Mouse (Mus musculus): ENCODE results near the gene Fam168a. TPM values are rescaled to one million over a fixed set of nuclear protein-coding genes. Genes with fewer than 3 reads are reported as not detected.

Gene Fam168a
- polyA plus RNA-seq, 1 experiment from 2014 or later, result 118 TPM

GRCm38 (mm10) chr7:100767568-100767967 lies 61.1 kb downstream of the Fam168a start:
- Histone ChIP-seq H3K4me2 (ENCODE audit: low read length) (no peak overlapping the region), H3K4me1 (replicated peaks; ENCODE audit: control insufficient read depth, insufficient read depth, low read length) (peaks cover 4% of the 10 kb centered on the region)

GRCm38 (mm10) chr7:100768009-100768408 lies 61.6 kb downstream of the Fam168a start:
- no peak overlapping the region for H3K27ac ChIP-seq (ENCODE audit: low read length)
- H3K4me2 ChIP-seq (ENCODE audit: low read length), result no peak overlapping the region
- no peak overlapping the region for H3K9ac ChIP-seq (replicated peaks; ENCODE audit: low read depth, low read length)
- WGBS, result 93% methylated on average over 3 of the region's 3 CpGs
- no peak overlapping the region for H3K4me3 ChIP-seq (replicated peaks; ENCODE audit: low read length)
- no peaks in the 10 kb centered on the region for H3K27me3 ChIP-seq (replicated peaks; ENCODE audit: control insufficient read depth, insufficient read depth, low read length)
- ATAC-seq, result no peak
- 0 out of 2 replicates have a peak, but pooled peaks cover 2% of the 10 kb centered on the region for H3K36me3 ChIP-seq (ENCODE audit: control insufficient read depth, insufficient read depth)
- H3K9me3 ChIP-seq (ENCODE audit: control insufficient read depth, low read length), result no peaks in the 10 kb centered on the region
- H3K4me1 ChIP-seq (replicated peaks; ENCODE audit: control insufficient read depth, insufficient read depth, low read length), result no peaks in the 10 kb centered on the region; the same call in 1 of the 2 replicates

More at GRCm38 (mm10) chr7:100767568-100767967, 61.1 kb downstream of the Fam168a start:
- no peak overlapping the region for H3K9ac ChIP-seq (replicated peaks; ENCODE audit: low read depth, low read length)
- H3K9me3 ChIP-seq (ENCODE audit: control insufficient read depth, low read length), result no peaks in the 10 kb centered on the region
- H3K27ac ChIP-seq (ENCODE audit: low read length), result no peak overlapping the region; the same call in 1 of the 2 replicates
- H3K27me3 ChIP-seq (replicated peaks; ENCODE audit: control insufficient read depth, insufficient read depth, low read length), result no peaks in the 10 kb centered on the region
- no peak for ATAC-seq
- 17% methylated on average over 3 of the region's 3 CpGs for WGBS
- no peak overlapping the region for H3K4me3 ChIP-seq (replicated peaks; ENCODE audit: low read length)
- 0 out of 2 replicates have a peak, but pooled peaks cover 2% of the 10 kb centered on the region for H3K36me3 ChIP-seq (ENCODE audit: control insufficient read depth, insufficient read depth)

GRCm38 (mm10) chr7:100769534-100770083 lies 63.2 kb downstream of the Fam168a start:
- Histone ChIP-seq H3K27ac (ENCODE audit: low read length) (no peak overlapping the region), H3K27me3 (replicated peaks; ENCODE audit: control insufficient read depth, insufficient read depth, low read length) (no peaks in the 10 kb centered on the region), H3K9ac (replicated peaks; ENCODE audit: low read depth, low read length) (no peak overlapping the region), H3K4me1 (replicated peaks; ENCODE audit: control insufficient read depth, insufficient read depth, low read length) (no peaks in the 10 kb centered on the region), H3K4me2 (ENCODE audit: low read length) (no peak overlapping the region), H3K9me3 (ENCODE audit: control insufficient read depth, low read length) (no peaks in the 10 kb centered on the region), H3K4me3 (replicated peaks; ENCODE audit: low read length) (no peak overlapping the region), H3K36me3 (ENCODE audit: control insufficient read depth, insufficient read depth) (0 out of 2 replicates have a peak, but pooled peaks cover 2% of the 10 kb centered on the region)
- WGBS, result 96% methylated on average over 7 of the region's 7 CpGs
- no peak for ATAC-seq

GRCm38 (mm10) chr7:100770669-100771341 lies 64.4 kb downstream of the Fam168a start:
- ATAC-seq, result no peak
- no peak overlapping the region for H3K4me2 ChIP-seq (ENCODE audit: low read length)
- H3K27ac ChIP-seq (ENCODE audit: low read length), result no peak overlapping the region
- no peak overlapping the region for H3K4me3 ChIP-seq (replicated peaks; ENCODE audit: low read length)
- no peaks in the 10 kb centered on the region for H3K9me3 ChIP-seq (ENCODE audit: control insufficient read depth, low read length)
- no peaks in the 10 kb centered on the region for H3K4me1 ChIP-seq (replicated peaks; ENCODE audit: control insufficient read depth, insufficient read depth, low read length)
- no peaks in the 10 kb centered on the region for H3K27me3 ChIP-seq (replicated peaks; ENCODE audit: control insufficient read depth, insufficient read depth, low read length)
- 0 out of 2 replicates have a peak, but pooled peaks cover 2% of the 10 kb centered on the region for H3K36me3 ChIP-seq (ENCODE audit: control insufficient read depth, insufficient read depth)
- 97% methylated on average over 2 of the region's 2 CpGs for WGBS
- H3K9ac ChIP-seq (replicated peaks; ENCODE audit: low read depth, low read length), result no peak overlapping the region

GRCm38 (mm10) chr7:100774189-100774588 lies 67.8 kb downstream of the Fam168a start:
- Histone ChIP-seq H3K4me1 (replicated peaks; ENCODE audit: control insufficient read depth, insufficient read depth, low read length) (no peaks in the 10 kb centered on the region), H3K4me2 (ENCODE audit: low read length) (no peak overlapping the region), H3K9me3 (ENCODE audit: control insufficient read depth, low read length) (no peaks in the 10 kb centered on the region), H3K27ac (ENCODE audit: low read length) (no peak overlapping the region), H3K27me3 (replicated peaks; ENCODE audit: control insufficient read depth, insufficient read depth, low read length) (no peaks in the 10 kb centered on the region), H3K4me3 (replicated peaks; ENCODE audit: low read length) (no peak overlapping the region), H3K36me3 (ENCODE audit: control insufficient read depth, insufficient read depth) (0 out of 2 replicates have a peak, but pooled peaks cover 2% of the 10 kb centered on the region), H3K9ac (replicated peaks; ENCODE audit: low read depth, low read length) (no peak overlapping the region)
- WGBS, result 98% methylated on average over 1 of the region's 1 CpGs
- ATAC-seq, result no peak

GRCm38 (mm10) chr7:100775810-100776209 lies 69.4 kb downstream of the Fam168a start:
- H3K27ac ChIP-seq (ENCODE audit: low read length), result no peak overlapping the region
- no peak overlapping the region for H3K4me3 ChIP-seq (replicated peaks; ENCODE audit: low read length)
- no peak for ATAC-seq
- H3K9ac ChIP-seq (replicated peaks; ENCODE audit: low read depth, low read length), result no peak overlapping the region
- H3K4me2 ChIP-seq (ENCODE audit: low read length), result no peak overlapping the region
- no peaks in the 10 kb centered on the region for H3K27me3 ChIP-seq (replicated peaks; ENCODE audit: control insufficient read depth, insufficient read depth, low read length)
- H3K36me3 ChIP-seq (ENCODE audit: control insufficient read depth, insufficient read depth), result no peaks in the 10 kb centered on the region; the same call in 1 of the 2 replicates
- WGBS, result 100% methylated on average over 1 of the region's 1 CpGs
- H3K4me1 ChIP-seq (replicated peaks; ENCODE audit: control insufficient read depth, insufficient read depth, low read length), result no peaks in the 10 kb centered on the region
- H3K9me3 ChIP-seq (ENCODE audit: control insufficient read depth, low read length), result no peaks in the 10 kb centered on the region

GRCm38 (mm10) chr7:100780192-100780591 lies 73.8 kb downstream of the Fam168a start:
- no peak for ATAC-seq
- H3K27ac ChIP-seq (ENCODE audit: low read length), result no peak overlapping the region
- no peaks in the 10 kb centered on the region for H3K27me3 ChIP-seq (replicated peaks; ENCODE audit: control insufficient read depth, insufficient read depth, low read length)
- H3K9ac ChIP-seq (replicated peaks; ENCODE audit: low read depth, low read length), result no peak overlapping the region
- no peak overlapping the region for H3K4me3 ChIP-seq (replicated peaks; ENCODE audit: low read length)
- H3K4me2 ChIP-seq (ENCODE audit: low read length), result no peak overlapping the region
- 93% methylated on average over 7 of the region's 7 CpGs for WGBS
- H3K9me3 ChIP-seq (ENCODE audit: control insufficient read depth, low read length), result no peaks in the 10 kb centered on the region
- H3K4me1 ChIP-seq (replicated peaks; ENCODE audit: control insufficient read depth, insufficient read depth, low read length), result no peaks in the 10 kb centered on the region
- no peaks in the 10 kb centered on the region; the same call in 1 of the 2 replicates for H3K36me3 ChIP-seq (ENCODE audit: control insufficient read depth, insufficient read depth)

GRCm38 (mm10) chr7:100784650-100785049 lies 78.2 kb downstream of the Fam168a start:
- H3K27me3 ChIP-seq (replicated peaks; ENCODE audit: control insufficient read depth, insufficient read depth, low read length), result no peaks in the 10 kb centered on the region
- H3K9ac ChIP-seq (replicated peaks; ENCODE audit: low read depth, low read length), result no peak overlapping the region
- no peaks in the 10 kb centered on the region for H3K9me3 ChIP-seq (ENCODE audit: control insufficient read depth, low read length)
- H3K4me1 ChIP-seq (replicated peaks; ENCODE audit: control insufficient read depth, insufficient read depth, low read length), result no peaks in the 10 kb centered on the region
- WGBS, result 65% methylated on average over 2 of the region's 2 CpGs
- H3K27ac ChIP-seq (ENCODE audit: low read length), result no peak overlapping the region
- no peak overlapping the region for H3K4me2 ChIP-seq (ENCODE audit: low read length)
- no peak overlapping the region for H3K4me3 ChIP-seq (replicated peaks; ENCODE audit: low read length)
- peaks cover 2% of the 10 kb centered on the region for H3K36me3 ChIP-seq (ENCODE audit: control insufficient read depth, insufficient read depth)
- ATAC-seq, result no peak

GRCm38 (mm10) chr7:100785426-100785825 lies 79.0 kb downstream of the Fam168a start:
- Histone ChIP-seq H3K27ac (ENCODE audit: low read length) (no peak overlapping the region), H3K9ac (replicated peaks; ENCODE audit: low read depth, low read length) (no peak overlapping the region), H3K4me2 (ENCODE audit: low read length) (no peak overlapping the region), H3K36me3 (ENCODE audit: control insufficient read depth, insufficient read depth) (peaks cover 2% of the 10 kb centered on the region; the same call in 1 of the 2 replicates), H3K4me3 (replicated peaks; ENCODE audit: low read length) (no peak overlapping the region), H3K27me3 (replicated peaks; ENCODE audit: control insufficient read depth, insufficient read depth, low read length) (no peaks in the 10 kb centered on the region), H3K4me1 (replicated peaks; ENCODE audit: control insufficient read depth, insufficient read depth, low read length) (no peaks in the 10 kb centered on the region), H3K9me3 (ENCODE audit: control insufficient read depth, low read length) (no peaks in the 10 kb centered on the region)
- ATAC-seq, result no peak
- 74% methylated on average over 4 of the region's 4 CpGs for WGBS
